Mouse (Mus musculus) lung, postnatal 0 days (tissue): ENCODE measurements around the gene Tgfbr2. TPM values are rescaled to one million over a fixed set of nuclear protein-coding genes. Genes with fewer than 3 reads are reported as not detected.

Experiments
- ATAC-seq: fragments of 200-750 bp; cut with Nextera tagmentation; 2 replicates; pipeline ENCODE4 v1.8.0; 2017; ENCODE audit warnings: moderate library complexity
- DNase-seq: peaks from one replicate; pipeline ENCODE4 v3.0.0-alpha.2; 2016; ENCODE audit warnings: low spot score
- H3K27ac ChIP-seq: fragments of 300-500 bp; sonication (generic); 2 replicates; pipeline ENCODE4 v1.5.1; 2014; ENCODE audit warnings: antibody characterized with exemption, mild to moderate bottlenecking, low read length, mixed read lengths
- H3K27me3 ChIP-seq: fragments of 300-500 bp; sonication (generic); replicated peaks from 2 replicates; pipeline ENCODE4 v1.6.1; 2014; ENCODE audit warnings: low read length, mixed read lengths; ENCODE audit not compliant: insufficient read depth
- H3K36me3 ChIP-seq: fragments of 300-500 bp; sonication (generic); 2 replicates; pipeline ENCODE4 v1.6.1; 2014; ENCODE audit warnings: low read length, mixed read lengths; ENCODE audit not compliant: insufficient read depth
- H3K4me1 ChIP-seq: fragments of 300-500 bp; sonication (generic); 2 replicates; pipeline ENCODE4 v1.6.1; 2014; ENCODE audit warnings: antibody characterized with exemption, low read depth, low read length, mixed read lengths; ENCODE audit not compliant: insufficient read depth
- H3K4me2 ChIP-seq: fragments of 300-500 bp; sonication (generic); replicated peaks from 2 replicates; pipeline ENCODE4 v1.6.1; 2014; ENCODE audit warnings: low read depth, mild to moderate bottlenecking, low read length, moderate library complexity, mixed read lengths
- H3K4me3 ChIP-seq: fragments of 300-500 bp; sonication (generic); 2 replicates; pipeline ENCODE4 v1.5.1; 2014; ENCODE audit warnings: low read depth, low read length
- H3K9ac ChIP-seq: fragments of 300-500 bp; sonication (generic); replicated peaks from 2 replicates; pipeline ENCODE4 v1.6.1; 2014; ENCODE audit warnings: low read depth, mild to moderate bottlenecking
- H3K9me3 ChIP-seq: fragments of 300-500 bp; sonication (generic); 2 replicates; pipeline ENCODE4 v1.6.1; 2016; ENCODE audit warnings: low read length, mixed read lengths
- CTCF ChIP-seq: IDR thresholded peaks from 2 replicates; pipeline ENCODE4 v1.5.1; 2016; ENCODE audit warnings: antibody characterized with exemption, mild to moderate bottlenecking
- EP300 ChIP-seq: IDR thresholded peaks from 2 replicates; pipeline ENCODE4 v1.6.1; 2016; ENCODE audit warnings: antibody characterized with exemption, mild to moderate bottlenecking, control low read depth
- WGBS: fragments of 180-500 bp; shearing (Covaris S2); extraction: QIAGEN DNeasy Blood & Tissue Kit; methylation state at CpG from one replicate; pipeline ENCODE4 v1.1.7; 2014; 5-methylcytosine and 5-hydroxymethylcytosine counted together
- polyA plus RNA-seq: library from polyadenylated mRNA; unstranded; fragments of >200 nt; fragmentation: Nextera tagmentation; extraction: Ambion mirVana; gene quantifications from 2 replicates; pipeline ENCODE4 v1.2.1, GENCODE M21; 2015

The Tgfbr2 gene
- polyA plus RNA-seq, 1 experiment from 2014 or later: 68.0 TPM

DNA sequence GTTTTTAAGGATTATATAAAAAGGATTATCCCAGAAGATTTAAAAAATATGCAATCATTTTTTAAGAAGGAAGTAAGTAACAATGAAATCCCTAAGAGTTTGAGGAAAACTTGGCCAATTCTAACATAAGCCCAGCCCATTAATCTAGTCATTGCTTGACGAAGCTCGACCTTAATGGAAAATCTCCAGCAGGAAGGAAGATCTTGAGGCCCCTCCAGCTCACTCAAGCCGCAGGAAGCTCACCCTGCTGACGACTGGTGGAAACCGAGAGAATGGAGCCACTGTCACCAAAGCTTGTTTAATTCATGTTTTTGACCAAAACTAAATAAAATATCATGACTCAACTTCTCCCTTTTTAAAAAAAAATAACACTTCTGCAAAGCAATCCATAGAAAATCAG is 18.7 kb downstream of the Tgfbr2 start:
- H3K4me1 ChIP-seq: peaks cover 11% of the 10 kb centered on the region; the same call in 1 of the 2 replicates
- DNase-seq: no peak
- H3K27ac ChIP-seq: no peak overlapping the region
- H3K36me3 ChIP-seq: peaks cover 20% of the 10 kb centered on the region
- no peak overlapping the region for H3K4me2 ChIP-seq
- no peak overlapping the region for H3K9ac ChIP-seq
- no peaks in the 10 kb centered on the region for H3K27me3 ChIP-seq
- TF ChIP-seq EP300: no peak
- TF ChIP-seq CTCF: no peak
- H3K4me3 ChIP-seq: no peak overlapping the region
- H3K9me3 ChIP-seq: no peaks in the 10 kb centered on the region
- WGBS: 36% methylated on average over 5 of the region's 5 CpGs
- no peak for ATAC-seq

GRCm38 (mm10) chr9:116152878-116153277 is 22.3 kb downstream of the Tgfbr2 start:
- ATAC-seq: peak; percentile 42
- Histone ChIP-seq H3K4me3 (no peak overlapping the region), H3K27ac (no peak overlapping the region), H3K36me3 (peaks cover 23% of the 10 kb centered on the region), H3K9me3 (no peaks in the 10 kb centered on the region), H3K27me3 (no peaks in the 10 kb centered on the region), H3K9ac (no peak overlapping the region), H3K4me1 (peaks cover 2% of the 10 kb centered on the region; the same call in 1 of the 2 replicates), H3K4me2 (no peak overlapping the region)
- 74% methylated on average over 4 of the region's 4 CpGs for WGBS
- DNase-seq: no peak
- no peak for TF ChIP-seq EP300
- TF ChIP-seq CTCF: no peak

DNA sequence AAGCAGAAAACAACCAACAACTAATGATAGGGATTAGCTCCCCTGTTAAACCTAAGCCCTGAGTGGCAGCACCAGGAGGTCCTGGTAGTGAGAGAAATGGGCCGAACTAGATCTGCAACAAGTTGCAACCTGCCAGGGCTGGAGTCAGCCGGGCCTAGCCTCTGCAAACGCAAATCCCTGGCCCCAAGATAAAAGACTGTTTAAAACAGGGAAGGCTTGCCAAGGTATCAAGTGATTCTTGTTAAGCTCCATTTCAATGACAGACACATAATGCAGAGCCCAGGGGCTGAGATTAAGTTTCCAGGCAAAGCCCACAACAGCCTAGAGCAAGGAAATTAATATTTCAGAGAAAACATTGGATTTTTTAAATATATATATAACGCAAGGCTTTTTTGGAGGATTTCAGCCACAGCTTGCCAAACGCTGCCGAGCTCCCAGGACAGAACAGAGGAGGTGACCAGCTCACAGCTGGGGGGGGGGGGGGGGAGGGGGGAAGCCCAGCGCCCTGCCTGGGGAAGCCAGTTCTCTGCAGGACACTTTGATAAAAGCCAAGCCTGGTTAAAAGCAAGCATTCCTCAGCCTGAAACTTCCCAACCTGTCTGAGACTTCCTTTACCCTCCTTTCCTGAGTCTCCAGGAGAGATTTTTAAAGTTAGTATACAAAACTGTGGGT is 24.3 kb downstream of the Tgfbr2 start:
- Histone ChIP-seq H3K4me3 (no peak overlapping the region), H3K4me2 (no peak overlapping the region), H3K9ac (no peak overlapping the region), H3K9me3 (no peaks in the 10 kb centered on the region), H3K36me3 (peaks cover 19% of the 10 kb centered on the region), H3K4me1 (peaks cover 13% of the 10 kb centered on the region; the same call in 1 of the 2 replicates), H3K27me3 (no peaks in the 10 kb centered on the region), H3K27ac (no peak overlapping the region)
- WGBS: 30% methylated on average over 7 of the region's 7 CpGs
- no peak for TF ChIP-seq EP300
- ATAC-seq (no peak), DNase-seq (no peak)

GRCm38 (mm10) chr9:116148809-116149208 is 26.4 kb downstream of the Tgfbr2 start:
- Histone ChIP-seq H3K4me1 (peaks cover 24% of the 10 kb centered on the region; the same call in 1 of the 2 replicates), H3K9me3 (no peaks in the 10 kb centered on the region), H3K9ac (no peak overlapping the region), H3K36me3 (peaks cover 7% of the 10 kb centered on the region; the same call in 1 of the 2 replicates), H3K27ac (no peak overlapping the region), H3K4me3 (no peak overlapping the region), H3K4me2 (no peak overlapping the region), H3K27me3 (no peaks in the 10 kb centered on the region)
- WGBS: 77% methylated on average over 7 of the region's 7 CpGs
- TF ChIP-seq EP300 (no peak), CTCF (no peak)
- no peak for ATAC-seq
- DNase-seq: no peak

- 11% methylated on average over 9 of the region's 9 CpGs for WGBS
- H3K4me1 ChIP-seq: peaks cover 21% of the 10 kb centered on the region; the same call in 1 of the 2 replicates
- DNase-seq: peak; percentile 51
Observed at GRCm38 (mm10) chr9:116146235-116146634, 28.9 kb downstream of the Tgfbr2 start.

GRCm38 (mm10) chr9:116145231-116145641 is 29.9 kb downstream of the Tgfbr2 start:
- 0 out of 2 replicates have a peak, but pooled peaks cover 2% of the 10 kb centered on the region for H3K36me3 ChIP-seq
- peak; percentile 74 for DNase-seq
- no peaks in the 10 kb centered on the region for H3K27me3 ChIP-seq
- peaks cover 26% of the 10 kb centered on the region; the same call in 1 of the 2 replicates for H3K4me1 ChIP-seq
- WGBS: 8% methylated on average over 10 of the region's 10 CpGs
- TF ChIP-seq CTCF (peak; percentile 15; the same call in 1 of the 2 replicates), EP300 (peak; percentile 55; the same call in 1 of the 2 replicates)
- peak overlapping the region; percentile 43; the same call in 1 of the 2 replicates for H3K27ac ChIP-seq
- H3K4me2 ChIP-seq: no peak overlapping the region
- no peak overlapping the region for H3K9ac ChIP-seq
- no peak overlapping the region for H3K4me3 ChIP-seq
- peak; percentile 72 for ATAC-seq
- H3K9me3 ChIP-seq: no peaks in the 10 kb centered on the region

More at GRCm38 (mm10) chr9:116146235-116146634, 28.9 kb downstream of the Tgfbr2 start:
- TF ChIP-seq EP300 (no peak), CTCF (no peak)
- Histone ChIP-seq H3K9me3 (no peaks in the 10 kb centered on the region), H3K4me2 (no peak overlapping the region), H3K36me3 (0 out of 2 replicates have a peak, but pooled peaks cover 2% of the 10 kb centered on the region), H3K4me3 (no peak overlapping the region), H3K27ac (peak overlapping the region; percentile 71), H3K9ac (no peak overlapping the region), H3K27me3 (no peaks in the 10 kb centered on the region)
- peak; percentile 40; the same call in 1 of the 2 replicates for ATAC-seq
